In genomic region chr12:102778151-102778550, GRCm38 (mm10) we compare ENCODE assay signal across 19 mouse cellular contexts. TPM values are rescaled to one million over a fixed set of nuclear protein-coding genes. Genes with fewer than 3 reads are reported as not detected.
"Had no signal": no experiment of that assay in that cellular context is flagged by ENCODE, and none has a peak within 500 bp of the region (broad histone marks: within the 10 kb centered on the region; RNA-seq: fewer than 3 reads in every experiment).

No protein-coding gene starts in this region.

- H3K27ac ChIP-seq: layer of hippocampus, adult 2 months; left cerebral cortex, adult 2 months; limb, embryonic 15.5 days; liver, embryonic 13.5 days; lung, embryonic 15.5 days; midbrain, embryonic 12.5 days; neural tube, embryonic 13.5 days; stomach, embryonic 15.5 days had no signal

- H3K4me3 ChIP-seq: layer of hippocampus, adult 2 months; left cerebral cortex, adult 2 months; limb, embryonic 15.5 days; liver, embryonic 13.5 days; lung, embryonic 15.5 days; midbrain, embryonic 12.5 days; neural tube, embryonic 13.5 days; stomach, embryonic 15.5 days had no signal

- H3K4me1 ChIP-seq: limb, embryonic 15.5 days; liver, embryonic 13.5 days; lung, embryonic 15.5 days; midbrain, embryonic 12.5 days; neural tube, embryonic 13.5 days; stomach, embryonic 15.5 days had no signal

- DNase-seq: kidney, postnatal 10 days; kidney, postnatal 4 days; liver, embryonic 13.5 days; liver, postnatal 0 days; retina, postnatal 1 day; right cerebral cortex, postnatal 4 days; thymus, adult 2 months; thymus, postnatal 25 days had no signal

- H3K9me3 ChIP-seq: limb, embryonic 15.5 days; liver, embryonic 13.5 days; lung, embryonic 15.5 days; midbrain, embryonic 12.5 days; neural tube, embryonic 13.5 days; stomach, embryonic 15.5 days had no signal

- H3K27me3 ChIP-seq: limb, embryonic 15.5 days; liver, embryonic 13.5 days; lung, embryonic 15.5 days; midbrain, embryonic 12.5 days; neural tube, embryonic 13.5 days; stomach, embryonic 15.5 days had no signal

RNA-seq across cellular contexts. Expression of gene Gm28051, which starts 20.6 kb away (rescaled TPM):
- polyA plus RNA-seq: kidney, embryonic 14.5 days; limb, embryonic 15.5 days; liver, embryonic 13.5 days; liver, postnatal 0 days; lung, embryonic 15.5 days; midbrain, embryonic 12.5 days; midbrain, embryonic 16.5 days; neural tube, embryonic 13.5 days; spleen, adult 2 months; stomach, embryonic 15.5 days; thymus, adult 2 months; urinary bladder, adult 2 months had no signal
